Mouse (Mus musculus): Measurements from ENCODE around the gene Vsig10. TPM values are rescaled to one million over a fixed set of nuclear protein-coding genes. Genes with fewer than 3 reads are reported as not detected.

Vsig10 gene
- polyA plus RNA-seq, 1 experiment from 2014 or later, result 9.0 TPM

- 69% methylated on average over 7 of the region's 7 CpGs for WGBS
- ATAC-seq (ENCODE audit: insufficient number of reproducible peaks, low FRiP score), result no peak
- no peak overlapping the region for H3K27ac ChIP-seq (ENCODE audit: poor library complexity, severe bottlenecking)
- H3K4me1 ChIP-seq (replicated peaks), result peaks cover 17% of the 10 kb centered on the region
- H3K4me3 ChIP-seq, result no peak overlapping the region
- H3K27me3 ChIP-seq (replicated peaks), result no peaks in the 10 kb centered on the region
- H3K9me3 ChIP-seq (replicated peaks), result 0 out of 2 replicates have a peak, but pooled peaks cover 3% of the 10 kb centered on the region
- H3K36me3 ChIP-seq, result no peaks in the 10 kb centered on the region
- H3K9ac ChIP-seq, result no peak overlapping the region
- H3K4me2 ChIP-seq, result no peak overlapping the region
Observed at GRCm38 (mm10) chr5:117304947-117305346, 13.9 kb upstream of the Vsig10 start.

DNA sequence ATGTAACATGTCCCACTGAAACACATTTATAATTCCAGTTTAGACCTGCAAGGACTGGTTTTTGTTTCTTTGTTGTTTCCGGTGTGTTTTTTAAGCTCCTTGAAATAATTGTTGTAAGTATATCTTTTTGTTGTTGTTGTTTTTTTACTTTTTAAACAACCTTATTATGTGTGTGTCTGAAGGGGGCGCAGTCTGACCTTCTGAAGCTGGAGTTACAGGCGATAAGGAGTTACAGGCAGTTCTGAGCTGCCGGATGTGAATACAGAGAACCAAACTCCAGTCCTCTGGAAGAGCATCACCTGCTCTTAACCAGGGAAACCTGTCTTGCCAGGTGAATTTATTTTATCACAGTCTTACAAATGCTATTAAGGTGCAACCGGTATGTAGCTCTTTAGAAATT, 13.1 kb upstream of the Vsig10 start:
- Histone ChIP-seq H3K9me3 (replicated peaks) (0 out of 2 replicates have a peak, but pooled peaks cover 3% of the 10 kb centered on the region), H3K4me2 (no peak overlapping the region), H3K4me3 (no peak overlapping the region), H3K27ac (ENCODE audit: poor library complexity, severe bottlenecking) (no peak overlapping the region), H3K36me3 (no peaks in the 10 kb centered on the region), H3K4me1 (replicated peaks) (peaks cover 17% of the 10 kb centered on the region), H3K27me3 (replicated peaks) (no peaks in the 10 kb centered on the region), H3K9ac (no peak overlapping the region)
- no peak for ATAC-seq (ENCODE audit: insufficient number of reproducible peaks, low FRiP score)
- 87% methylated on average over 5 of the region's 5 CpGs for WGBS

DNA sequence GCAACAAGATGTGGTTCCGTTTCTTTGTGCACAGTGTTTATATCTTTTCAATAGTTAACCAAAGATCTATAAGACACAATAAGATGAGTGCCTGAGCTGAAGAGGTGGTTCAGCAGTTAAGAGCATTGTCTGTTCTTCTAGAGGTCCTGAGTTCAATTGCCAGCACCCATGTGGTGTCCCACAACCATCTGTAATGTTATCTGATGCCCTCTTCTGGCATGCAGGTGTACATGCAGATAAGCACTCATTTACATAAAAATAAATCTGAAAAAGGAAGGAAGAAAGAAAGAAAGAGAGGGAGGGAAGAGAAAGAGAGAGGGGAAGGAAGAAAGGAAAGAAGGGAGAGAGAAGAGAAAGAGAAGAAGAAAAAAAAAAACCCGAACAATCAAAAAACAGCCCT, 12.1 kb upstream of the Vsig10 start:
- 85% methylated on average over 2 of the region's 2 CpGs for WGBS
- Histone ChIP-seq H3K4me3 (no peak overlapping the region), H3K9ac (no peak overlapping the region), H3K4me2 (no peak overlapping the region), H3K4me1 (replicated peaks) (peaks cover 17% of the 10 kb centered on the region), H3K9me3 (replicated peaks) (0 out of 2 replicates have a peak, but pooled peaks cover 3% of the 10 kb centered on the region), H3K36me3 (no peaks in the 10 kb centered on the region), H3K27ac (ENCODE audit: poor library complexity, severe bottlenecking) (no peak overlapping the region), H3K27me3 (replicated peaks) (no peaks in the 10 kb centered on the region)
- no peak for ATAC-seq (ENCODE audit: insufficient number of reproducible peaks, low FRiP score)

DNA sequence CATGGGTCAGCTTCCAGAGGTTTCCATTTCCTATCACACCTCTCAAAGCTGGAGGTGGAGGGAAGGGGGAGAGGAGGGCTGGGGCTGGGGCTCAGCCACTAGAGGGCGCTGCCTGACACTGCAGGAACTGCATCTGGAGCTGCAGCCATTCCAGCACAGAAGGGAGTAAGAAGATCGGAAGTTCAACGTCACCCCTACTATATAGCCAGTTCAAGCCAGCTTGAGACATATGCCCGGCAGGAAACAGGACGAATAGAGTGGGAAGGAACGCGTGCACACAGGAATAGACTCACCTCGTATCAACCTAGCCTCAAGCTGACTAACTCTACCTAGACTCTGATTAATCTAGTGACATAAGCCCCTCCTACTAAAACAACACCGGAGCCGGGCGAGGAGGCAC, 11.2 kb upstream of the Vsig10 start:
- H3K27me3 ChIP-seq (replicated peaks), result no peaks in the 10 kb centered on the region
- H3K4me3 ChIP-seq, result no peak overlapping the region
- H3K9ac ChIP-seq, result no peak overlapping the region
- H3K4me1 ChIP-seq (replicated peaks), result peaks cover 16% of the 10 kb centered on the region
- H3K4me2 ChIP-seq, result no peak overlapping the region
- H3K36me3 ChIP-seq, result no peaks in the 10 kb centered on the region
- 0 out of 2 replicates have a peak, but pooled peaks cover 3% of the 10 kb centered on the region for H3K9me3 ChIP-seq (replicated peaks)
- no peak overlapping the region for H3K27ac ChIP-seq (ENCODE audit: poor library complexity, severe bottlenecking)
- WGBS, result 24% methylated on average over 11 of the region's 11 CpGs
- 0 out of 2 replicates have a peak, but pooled peaks have one; percentile 25 for ATAC-seq (ENCODE audit: insufficient number of reproducible peaks, low FRiP score)

DNA sequence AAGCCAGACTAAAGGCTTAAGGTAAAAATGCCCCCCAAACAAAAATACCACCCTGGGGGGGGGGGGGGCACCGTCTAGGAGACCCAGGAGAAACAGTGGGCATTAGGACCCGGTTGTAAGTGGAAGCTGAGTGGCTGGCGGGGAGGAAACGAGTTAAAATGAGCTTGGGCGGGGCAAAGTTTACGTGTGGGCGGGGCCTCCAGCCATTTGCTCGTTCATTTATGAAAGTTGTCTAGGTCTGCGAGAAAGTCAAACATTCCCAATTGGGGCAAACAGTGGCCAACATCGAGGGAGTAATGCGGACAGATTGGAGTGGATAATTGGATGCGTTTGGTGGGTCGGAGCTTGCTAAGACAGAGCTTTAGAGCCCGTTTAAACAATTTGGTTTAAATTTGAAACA, 5.5 kb upstream of the Vsig10 start:
- Histone ChIP-seq H3K4me2 (peak overlapping the region; percentile 60), H3K4me3 (peak overlapping the region; percentile 35), H3K9ac (no peak overlapping the region), H3K27me3 (replicated peaks) (no peaks in the 10 kb centered on the region), H3K4me1 (replicated peaks) (peaks cover 18% of the 10 kb centered on the region), H3K9me3 (replicated peaks) (no peaks in the 10 kb centered on the region), H3K36me3 (no peaks in the 10 kb centered on the region), H3K27ac (ENCODE audit: poor library complexity, severe bottlenecking) (no peak overlapping the region)
- WGBS, result 11% methylated on average over 14 of the region's 14 CpGs
- ATAC-seq (ENCODE audit: insufficient number of reproducible peaks, low FRiP score), result no peak

DNA sequence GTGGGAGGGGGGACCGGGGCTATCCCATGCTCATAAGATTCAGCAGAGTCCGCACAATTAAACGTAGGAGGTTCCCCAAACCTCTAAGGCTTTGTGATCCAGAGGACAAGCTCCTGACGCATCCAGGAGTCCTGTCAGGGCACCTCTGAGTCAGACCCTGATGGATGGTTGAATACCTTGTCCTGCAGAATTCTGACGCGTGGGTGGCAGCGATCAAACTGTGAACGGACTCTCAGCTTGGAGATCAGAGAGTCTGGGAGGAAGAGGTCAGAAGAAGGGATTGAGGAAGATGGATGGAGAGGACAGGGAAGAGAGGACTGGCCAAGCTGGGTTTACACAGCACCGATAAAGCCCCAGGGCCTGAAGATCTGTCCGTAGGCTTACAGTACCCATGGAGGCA, 5.0 kb upstream of the Vsig10 start:
- H3K27ac ChIP-seq (ENCODE audit: poor library complexity, severe bottlenecking), result no peak overlapping the region
- ATAC-seq (ENCODE audit: insufficient number of reproducible peaks, low FRiP score), result no peak
- H3K9ac ChIP-seq, result no peak overlapping the region
- WGBS, result 33% methylated on average over 10 of the region's 10 CpGs
- no peaks in the 10 kb centered on the region for H3K9me3 ChIP-seq (replicated peaks)
- peak overlapping the region; percentile 60 for H3K4me2 ChIP-seq
- H3K4me3 ChIP-seq, result peak overlapping the region; percentile 35
- H3K4me1 ChIP-seq (replicated peaks), result peaks cover 18% of the 10 kb centered on the region
- no peaks in the 10 kb centered on the region for H3K27me3 ChIP-seq (replicated peaks)
- no peaks in the 10 kb centered on the region for H3K36me3 ChIP-seq

GRCm38 (mm10) chr5:117314587-117315428, 4.1 kb upstream of the Vsig10 start:
- H3K27ac ChIP-seq (ENCODE audit: poor library complexity, severe bottlenecking), result no peak overlapping the region
- H3K4me2 ChIP-seq, result peak overlapping the region; percentile 15; the same call in 1 of the 2 replicates
- H3K4me3 ChIP-seq, result no peak overlapping the region

GRCm38 (mm10) chr5:117323751-117324150, 4.9 kb downstream of the Vsig10 start:
- 75% methylated on average over 9 of the region's 9 CpGs for WGBS

More at GRCm38 (mm10) chr5:117314587-117315428, 4.1 kb upstream of the Vsig10 start:
- H3K27me3 ChIP-seq (replicated peaks), result no peaks in the 10 kb centered on the region
- H3K4me1 ChIP-seq (replicated peaks), result peaks cover 18% of the 10 kb centered on the region
- no peaks in the 10 kb centered on the region for H3K36me3 ChIP-seq
- no peak for ATAC-seq (ENCODE audit: insufficient number of reproducible peaks, low FRiP score)
- no peaks in the 10 kb centered on the region for H3K9me3 ChIP-seq (replicated peaks)
- peak overlapping the region; percentile 3; the same call in 1 of the 2 replicates for H3K9ac ChIP-seq
- 19% methylated on average over 9 of the region's 9 CpGs for WGBS

GRCm38 (mm10) chr5:117326408-117326807, 7.5 kb downstream of the Vsig10 start:
- no peaks in the 10 kb centered on the region for H3K4me1 ChIP-seq (replicated peaks)
- H3K9me3 ChIP-seq (replicated peaks), result no peaks in the 10 kb centered on the region
- no peak overlapping the region for H3K27ac ChIP-seq (ENCODE audit: poor library complexity, severe bottlenecking)
- H3K36me3 ChIP-seq, result peaks cover 12% of the 10 kb centered on the region; the same call in 1 of the 2 replicates
- no peak overlapping the region for H3K9ac ChIP-seq
- no peak overlapping the region for H3K4me3 ChIP-seq
- WGBS, result 56% methylated on average over 6 of the region's 6 CpGs
- 0 out of 2 replicates have a peak, but pooled peaks cover 3% of the 10 kb centered on the region for H3K27me3 ChIP-seq (replicated peaks)
- H3K4me2 ChIP-seq, result no peak overlapping the region
- no peak for ATAC-seq (ENCODE audit: insufficient number of reproducible peaks, low FRiP score)

More at GRCm38 (mm10) chr5:117323751-117324150, 4.9 kb downstream of the Vsig10 start:
- H3K9ac ChIP-seq, result no peak overlapping the region
- ATAC-seq (ENCODE audit: insufficient number of reproducible peaks, low FRiP score), result no peak
- no peak overlapping the region for H3K4me2 ChIP-seq
- H3K36me3 ChIP-seq, result peaks cover 12% of the 10 kb centered on the region; the same call in 1 of the 2 replicates
- H3K27ac ChIP-seq (ENCODE audit: poor library complexity, severe bottlenecking), result no peak overlapping the region
- 0 out of 2 replicates have a peak, but pooled peaks cover 5% of the 10 kb centered on the region for H3K4me1 ChIP-seq (replicated peaks)
- H3K4me3 ChIP-seq, result no peak overlapping the region
- no peaks in the 10 kb centered on the region for H3K9me3 ChIP-seq (replicated peaks)
- no peaks in the 10 kb centered on the region for H3K27me3 ChIP-seq (replicated peaks)

DNA sequence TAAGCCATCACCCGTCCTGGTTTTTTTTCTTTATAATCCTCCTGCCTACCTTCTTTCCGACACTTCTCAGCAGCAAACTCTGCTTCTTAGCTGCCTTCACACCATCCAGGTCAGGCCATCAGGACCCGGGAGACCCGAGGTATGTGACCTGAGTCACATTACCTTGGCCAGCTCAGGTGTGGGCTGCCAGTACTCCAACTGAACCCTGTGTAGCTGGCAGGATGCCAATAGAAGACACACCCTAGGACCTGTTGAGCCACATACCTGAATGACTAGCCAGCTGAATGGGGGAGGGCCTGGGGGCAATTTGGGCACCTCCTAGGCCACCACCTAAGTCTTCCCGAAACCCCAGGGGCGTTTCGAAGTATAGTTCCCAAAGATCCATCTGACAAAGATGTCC, 11.6 kb downstream of the Vsig10 start:
- no peak overlapping the region for H3K9ac ChIP-seq
- no peak for ATAC-seq (ENCODE audit: insufficient number of reproducible peaks, low FRiP score)
- H3K27ac ChIP-seq (ENCODE audit: poor library complexity, severe bottlenecking), result no peak overlapping the region
- peaks cover 7% of the 10 kb centered on the region for H3K9me3 ChIP-seq (replicated peaks)
- no peak overlapping the region for H3K4me3 ChIP-seq
- 0 out of 2 replicates have a peak, but pooled peaks cover 3% of the 10 kb centered on the region for H3K27me3 ChIP-seq (replicated peaks)
- no peaks in the 10 kb centered on the region for H3K4me1 ChIP-seq (replicated peaks)
- H3K4me2 ChIP-seq, result no peak overlapping the region
- peaks cover 15% of the 10 kb centered on the region for H3K36me3 ChIP-seq
- 82% methylated on average over 7 of the region's 7 CpGs for WGBS

GRCm38 (mm10) chr5:117337999-117338398, 19.1 kb downstream of the Vsig10 start:
- no peaks in the 10 kb centered on the region for H3K27me3 ChIP-seq (replicated peaks)
- no peak overlapping the region for H3K9ac ChIP-seq
- ATAC-seq (ENCODE audit: insufficient number of reproducible peaks, low FRiP score), result no peak
- no peak overlapping the region for H3K27ac ChIP-seq (ENCODE audit: poor library complexity, severe bottlenecking)
- H3K4me3 ChIP-seq, result no peak overlapping the region
- 77% methylated on average over 10 of the region's 10 CpGs for whole genome bisulfite sequencing
- H3K36me3 ChIP-seq, result peaks cover 49% of the 10 kb centered on the region
- H3K9me3 ChIP-seq (replicated peaks), result peaks cover 11% of the 10 kb centered on the region
- H3K4me1 ChIP-seq (replicated peaks), result no peaks in the 10 kb centered on the region
- no peak overlapping the region for H3K4me2 ChIP-seq
